Mouse (Mus musculus) liver, embryonic 15.5 days (tissue): ENCODE results near the gene AI661453. TPM values are rescaled to one million over a fixed set of nuclear protein-coding genes. Genes with fewer than 3 reads are reported as not detected.
A peak's percentile ranks its signal among the peaks of the same experiment; 100 is the strongest.

ENCODE experiments used
- ATAC-seq: fragments of 200-750 bp; cut with Nextera tagmentation; 2 replicates; pipeline ENCODE4 v1.8.0; 2017; ENCODE audit warnings: moderate number of reproducible peaks, mild to moderate bottlenecking, moderate library complexity; ENCODE audit not compliant: insufficient read depth
- H3K27ac ChIP-seq: fragments of 300-500 bp; sonication (generic); replicated peaks from 2 replicates; pipeline ENCODE4 v1.5.1; 2015; ENCODE audit warnings: mild to moderate bottlenecking, inconsistent platforms
- H3K27me3 ChIP-seq: fragments of 300-500 bp; sonication (generic); 2 replicates; pipeline ENCODE4 v1.6.1; 2015; ENCODE audit warnings: mild to moderate bottlenecking, inconsistent platforms
- H3K36me3 ChIP-seq: fragments of 300-500 bp; sonication (generic); replicated peaks from 2 replicates; pipeline ENCODE4 v1.6.1; 2015; ENCODE audit warnings: moderate library complexity, mild to moderate bottlenecking, inconsistent platforms
- H3K4me1 ChIP-seq: fragments of 300-500 bp; sonication (generic); replicated peaks from 2 replicates; pipeline ENCODE4 v1.6.1; 2015; ENCODE audit warnings: inconsistent platforms
- H3K4me2 ChIP-seq: fragments of 300-500 bp; sonication (generic); 2 replicates; pipeline ENCODE4 v1.6.1; 2015; ENCODE audit warnings: moderate library complexity, mild to moderate bottlenecking, inconsistent platforms
- H3K4me3 ChIP-seq: fragments of 300-500 bp; sonication (generic); replicated peaks from 2 replicates; pipeline ENCODE4 v1.5.1; 2015; ENCODE audit warnings: mild to moderate bottlenecking, inconsistent platforms
- H3K9ac ChIP-seq: fragments of 300-500 bp; sonication (generic); 2 replicates; pipeline ENCODE4 v1.6.1; 2015; ENCODE audit warnings: moderate library complexity, mild to moderate bottlenecking, inconsistent platforms
- H3K9me3 ChIP-seq: fragments of 300-500 bp; sonication (generic); replicated peaks from 2 replicates; pipeline ENCODE4 v1.6.1; 2016; ENCODE audit warnings: inconsistent platforms
- WGBS: fragments of 180-500 bp; shearing (Covaris S2); methylation state at CpG from one replicate; pipeline ENCODE4 v1.1.7; 2015; ENCODE audit warnings: mixed read lengths; ENCODE audit not compliant: insufficient replicate concordance; 5-methylcytosine and 5-hydroxymethylcytosine counted together
- polyA plus RNA-seq: library from polyadenylated mRNA; unstranded; fragments of >200 nt; fragmentation: Nextera tagmentation; extraction: Ambion mirVana; gene quantifications from 2 replicates; pipeline ENCODE4 v1.2.1, GENCODE M21; 2015

AI661453 gene
- polyA plus RNA-seq, 1 experiment from 2014 or later = 0.51 TPM

- Histone ChIP-seq H3K27me3 (peaks cover 46% of the 10 kb centered on the region), H3K4me2 (peak overlapping the region; percentile 52), H3K36me3 (no peaks in the 10 kb centered on the region), H3K4me1 (peaks cover 44% of the 10 kb centered on the region), H3K27ac (no peak overlapping the region), H3K9me3 (no peaks in the 10 kb centered on the region), H3K4me3 (no peak overlapping the region; the same call in 1 of the 2 replicates), H3K9ac (no peak overlapping the region)
- WGBS = 24% methylated on average over 34 of the region's 34 CpGs
- no peak for ATAC-seq
Measured at GRCm38 (mm10) chr17:47468466-47468865, 32.1 kb downstream of the AI661453 start.

GRCm38 (mm10) chr17:47469642-47470041, 33.2 kb downstream of the AI661453 start:
- no peaks in the 10 kb centered on the region for H3K9me3 ChIP-seq
- H3K4me1 ChIP-seq = peaks cover 43% of the 10 kb centered on the region
- no peaks in the 10 kb centered on the region for H3K36me3 ChIP-seq
- 67% methylated on average over 4 of the region's 4 CpGs for WGBS
- H3K27ac ChIP-seq = no peak overlapping the region
- no peak for ATAC-seq
- peaks cover 46% of the 10 kb centered on the region for H3K27me3 ChIP-seq
- H3K9ac ChIP-seq = no peak overlapping the region
- no peak overlapping the region for H3K4me2 ChIP-seq
- no peak overlapping the region for H3K4me3 ChIP-seq

- H3K4me2 ChIP-seq = no peak overlapping the region
Measured at GRCm38 (mm10) chr17:47470121-47470520, 33.7 kb downstream of the AI661453 start.

GRCm38 (mm10) chr17:47470686-47471085, 34.3 kb downstream of the AI661453 start:
- H3K4me3 ChIP-seq = no peak overlapping the region
- no peak overlapping the region for H3K9ac ChIP-seq
- no peaks in the 10 kb centered on the region for H3K9me3 ChIP-seq
- ATAC-seq = no peak
- no peaks in the 10 kb centered on the region for H3K36me3 ChIP-seq
- peaks cover 33% of the 10 kb centered on the region for H3K4me1 ChIP-seq
- H3K27ac ChIP-seq = no peak overlapping the region
- no peak overlapping the region for H3K4me2 ChIP-seq
- WGBS = 72% methylated on average over 5 of the region's 5 CpGs
- peaks cover 39% of the 10 kb centered on the region for H3K27me3 ChIP-seq

More at GRCm38 (mm10) chr17:47470121-47470520, 33.7 kb downstream of the AI661453 start:
- Histone ChIP-seq H3K9ac (no peak overlapping the region), H3K9me3 (no peaks in the 10 kb centered on the region), H3K4me1 (peaks cover 39% of the 10 kb centered on the region), H3K4me3 (no peak overlapping the region), H3K27ac (no peak overlapping the region), H3K36me3 (no peaks in the 10 kb centered on the region), H3K27me3 (peaks cover 41% of the 10 kb centered on the region)
- no peak for ATAC-seq
- 70% methylated on average over 4 of the region's 4 CpGs for WGBS

- no peaks in the 10 kb centered on the region for H3K9me3 ChIP-seq
- H3K4me2 ChIP-seq = no peak overlapping the region
- whole genome bisulfite sequencing = 36% methylated on average over 15 of the region's 15 CpGs
- no peak overlapping the region for H3K9ac ChIP-seq
- H3K4me3 ChIP-seq = no peak overlapping the region
- H3K27ac ChIP-seq = no peak overlapping the region
- ATAC-seq = no peak
- H3K4me1 ChIP-seq = peaks cover 27% of the 10 kb centered on the region
- H3K36me3 ChIP-seq = no peaks in the 10 kb centered on the region
- H3K27me3 ChIP-seq = peaks cover 22% of the 10 kb centered on the region
Measured at GRCm38 (mm10) chr17:47472435-47473350, 36.3 kb downstream of the AI661453 start.

- WGBS = 6% methylated on average over 8 of the region's 8 CpGs
- ATAC-seq = no peak
- no peak overlapping the region for H3K27ac ChIP-seq
- no peak overlapping the region for H3K4me2 ChIP-seq
- H3K36me3 ChIP-seq = no peaks in the 10 kb centered on the region
- H3K4me1 ChIP-seq = peaks cover 22% of the 10 kb centered on the region
- H3K9me3 ChIP-seq = no peaks in the 10 kb centered on the region
- H3K27me3 ChIP-seq = peaks cover 14% of the 10 kb centered on the region; the same call in 1 of the 2 replicates
- no peak overlapping the region for H3K9ac ChIP-seq
- H3K4me3 ChIP-seq = no peak overlapping the region
Measured at GRCm38 (mm10) chr17:47473434-47473974, 37.1 kb downstream of the AI661453 start.

- H3K4me1 ChIP-seq = peaks cover 19% of the 10 kb centered on the region
- H3K9ac ChIP-seq = no peak overlapping the region
- H3K4me3 ChIP-seq = no peak overlapping the region
- WGBS = 53% methylated on average over 4 of the region's 4 CpGs
- ATAC-seq = no peak
- H3K36me3 ChIP-seq = no peaks in the 10 kb centered on the region
- H3K27me3 ChIP-seq = peaks cover 6% of the 10 kb centered on the region; the same call in 1 of the 2 replicates
- H3K4me2 ChIP-seq = no peak overlapping the region
- H3K27ac ChIP-seq = no peak overlapping the region
- no peaks in the 10 kb centered on the region for H3K9me3 ChIP-seq
Measured at GRCm38 (mm10) chr17:47474250-47474649, 37.8 kb downstream of the AI661453 start.

GRCm38 (mm10) chr17:47475181-47475580, 38.8 kb downstream of the AI661453 start:
- Histone ChIP-seq H3K27me3 (no peaks in the 10 kb centered on the region), H3K4me2 (no peak overlapping the region), H3K4me3 (no peak overlapping the region), H3K4me1 (peaks cover 19% of the 10 kb centered on the region), H3K9ac (no peak overlapping the region), H3K9me3 (no peaks in the 10 kb centered on the region), H3K36me3 (no peaks in the 10 kb centered on the region), H3K27ac (no peak overlapping the region)
- no peak for ATAC-seq
- 68% methylated on average over 4 of the region's 4 CpGs for WGBS

GRCm38 (mm10) chr17:47475714-47476113, 39.3 kb downstream of the AI661453 start:
- Histone ChIP-seq H3K4me1 (peaks cover 19% of the 10 kb centered on the region), H3K4me3 (no peak overlapping the region), H3K4me2 (no peak overlapping the region), H3K36me3 (no peaks in the 10 kb centered on the region), H3K9ac (no peak overlapping the region), H3K27me3 (no peaks in the 10 kb centered on the region), H3K27ac (no peak overlapping the region), H3K9me3 (no peaks in the 10 kb centered on the region)
- 59% methylated on average over 3 of the region's 3 CpGs for WGBS
- ATAC-seq = no peak

GRCm38 (mm10) chr17:47479887-47480286, 43.5 kb downstream of the AI661453 start:
- ATAC-seq = no peak
- H3K4me3 ChIP-seq = no peak overlapping the region
- H3K4me2 ChIP-seq = no peak overlapping the region
- no peak overlapping the region for H3K9ac ChIP-seq
- no peaks in the 10 kb centered on the region for H3K27me3 ChIP-seq
- H3K4me1 ChIP-seq = peaks cover 12% of the 10 kb centered on the region
- no peak overlapping the region for H3K27ac ChIP-seq
- WGBS = 45% methylated on average over 3 of the region's 3 CpGs
- H3K9me3 ChIP-seq = no peaks in the 10 kb centered on the region
- H3K36me3 ChIP-seq = no peaks in the 10 kb centered on the region

GRCm38 (mm10) chr17:47482401-47482800, 46.0 kb downstream of the AI661453 start:
- Histone ChIP-seq H3K27ac (no peak overlapping the region), H3K4me3 (no peak overlapping the region), H3K4me2 (no peak overlapping the region), H3K4me1 (peaks cover 31% of the 10 kb centered on the region), H3K9me3 (no peaks in the 10 kb centered on the region), H3K27me3 (no peaks in the 10 kb centered on the region), H3K36me3 (0 out of 2 replicates have a peak, but pooled peaks cover 1% of the 10 kb centered on the region), H3K9ac (no peak overlapping the region)
- ATAC-seq = no peak
- 44% methylated on average over 2 of the region's 2 CpGs for WGBS
